Mouse (Mus musculus) hindbrain, embryonic 11.5 days (tissue): ENCODE measurements around the gene Ch25h. TPM values are rescaled to one million over a fixed set of nuclear protein-coding genes. Genes with fewer than 3 reads are reported as not detected.
A peak's percentile ranks its signal among the peaks of the same experiment; 100 is the strongest.

Experiments used
- ATAC-seq: fragments of 200-750 bp; cut with Nextera tagmentation; 2 replicates; pipeline ENCODE4 v1.8.0; 2017; ENCODE audit warnings: mild to moderate bottlenecking, moderate TSS enrichment, moderate library complexity; ENCODE audit not compliant: low FRiP score
- DNase-seq: peaks from one replicate; pipeline ENCODE4 v3.0.0-alpha.2; 2015; ENCODE audit warnings: low spot score
- H3K27ac ChIP-seq: fragments of 300-500 bp; sonication (generic); 2 replicates; pipeline ENCODE4 v1.5.1; 2014; ENCODE audit warnings: mild to moderate bottlenecking, low read depth, low read length
- H3K27me3 ChIP-seq: fragments of 300-500 bp; sonication (generic); 2 replicates; pipeline ENCODE4 v1.6.1; 2014; ENCODE audit warnings: mild to moderate bottlenecking, low read length, moderate library complexity, mixed read lengths; ENCODE audit not compliant: control insufficient read depth, insufficient read depth
- H3K36me3 ChIP-seq: fragments of 300-500 bp; sonication (generic); 2 replicates; pipeline ENCODE4 v1.6.1; 2014; ENCODE audit warnings: mild to moderate bottlenecking, low read length, moderate library complexity, mixed read lengths; ENCODE audit not compliant: control insufficient read depth, insufficient read depth
- H3K4me1 ChIP-seq: fragments of 300-500 bp; sonication (generic); replicated peaks from 2 replicates; pipeline ENCODE4 v1.6.1; 2014; ENCODE audit warnings: low read length, mixed read lengths; ENCODE audit not compliant: control insufficient read depth, insufficient read depth
- H3K4me2 ChIP-seq: fragments of 300-500 bp; sonication (generic); replicated peaks from 2 replicates; pipeline ENCODE4 v1.6.1; 2014; ENCODE audit warnings: mild to moderate bottlenecking, low read depth, low read length
- H3K4me3 ChIP-seq: fragments of 300-500 bp; sonication (generic); 2 replicates; pipeline ENCODE4 v1.5.1; 2014; ENCODE audit warnings: low read depth, low read length
- H3K9ac ChIP-seq: fragments of 300-500 bp; sonication (generic); 2 replicates; pipeline ENCODE4 v1.6.1; 2014; ENCODE audit warnings: low read depth, low read length
- H3K9me3 ChIP-seq: fragments of 300-500 bp; sonication (generic); 2 replicates; pipeline ENCODE4 v1.6.1; 2016; ENCODE audit warnings: low read length; ENCODE audit not compliant: control insufficient read depth
- WGBS: fragments of 180-500 bp; shearing (Covaris S2); extraction: QIAGEN DNeasy Blood & Tissue Kit; methylation state at CpG from one replicate; pipeline ENCODE4 v1.1.7; 2014; 5-methylcytosine and 5-hydroxymethylcytosine counted together
- polyA plus RNA-seq: library from polyadenylated mRNA; unstranded; fragments of >200 nt; fragmentation: Nextera tagmentation; extraction: Ambion mirVana; gene quantifications from 2 replicates; pipeline ENCODE4 v1.2.1, GENCODE M21; 2014

Ch25h gene
- polyA plus RNA-seq, 1 experiment from 2014 or later = 1.0 TPM

DNA sequence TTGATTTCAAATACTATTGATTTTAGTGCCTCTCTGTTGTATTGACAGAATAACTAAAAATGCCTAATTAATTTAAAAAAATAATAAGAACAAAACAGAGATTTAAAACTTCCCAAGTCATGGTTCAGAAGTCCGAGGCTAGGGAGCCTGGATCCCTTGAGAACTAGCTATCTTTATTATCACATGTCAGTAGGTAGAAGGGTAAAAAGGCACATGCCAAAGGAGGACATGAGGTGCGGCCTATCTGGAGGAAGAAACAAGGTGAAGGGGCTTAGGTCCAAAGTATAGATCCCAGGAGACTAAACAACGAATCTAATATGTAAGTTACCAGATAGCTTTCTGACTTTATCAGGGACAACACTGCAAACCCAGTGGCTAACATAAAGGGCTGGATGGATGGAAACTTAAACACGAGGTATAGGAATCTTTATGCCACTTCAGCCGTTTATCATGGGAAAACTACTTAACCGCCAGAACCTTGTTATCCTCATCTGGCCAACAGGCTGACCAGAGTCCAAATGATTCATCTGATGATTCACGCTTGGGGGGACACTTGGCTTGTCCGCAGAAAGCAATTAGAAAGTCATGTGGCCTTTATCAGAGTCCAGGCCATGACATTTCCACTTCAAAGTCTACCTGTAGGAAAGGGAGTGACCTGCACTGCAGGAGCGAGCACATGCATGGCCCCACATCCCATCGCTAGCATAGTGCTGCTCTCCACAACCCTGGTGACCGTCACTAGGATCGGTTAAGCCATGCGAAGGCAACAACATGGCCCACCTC lies 43.0 kb upstream of the Ch25h start:
- no peak overlapping the region for H3K4me2 ChIP-seq
- no peaks in the 10 kb centered on the region for H3K9me3 ChIP-seq
- H3K4me3 ChIP-seq = no peak overlapping the region
- no peaks in the 10 kb centered on the region for H3K4me1 ChIP-seq
- H3K27ac ChIP-seq = no peak overlapping the region
- H3K9ac ChIP-seq = no peak overlapping the region
- ATAC-seq (no peak), DNase-seq (no peak)
- no peaks in the 10 kb centered on the region for H3K36me3 ChIP-seq
- no peaks in the 10 kb centered on the region for H3K27me3 ChIP-seq
- 94% methylated on average over 13 of the region's 13 CpGs for WGBS

DNA sequence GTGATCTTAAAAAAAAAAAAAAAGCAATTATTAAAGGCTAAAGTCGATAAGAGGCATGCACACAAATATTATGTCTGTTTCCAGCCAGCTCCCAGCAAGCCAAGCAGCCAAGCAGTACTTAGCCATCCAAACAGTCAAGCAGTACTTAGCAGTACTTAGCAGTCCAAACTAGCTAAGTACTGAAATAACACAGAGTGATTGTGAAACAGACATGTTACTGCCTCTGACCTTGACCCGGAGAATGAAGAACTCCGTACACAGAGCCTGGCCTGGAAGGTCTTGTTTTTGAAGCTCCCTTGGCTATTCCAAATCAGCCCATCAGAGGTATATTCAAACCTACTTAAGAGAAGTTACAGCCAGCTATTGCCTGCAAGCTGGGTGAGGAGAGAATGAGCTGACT lies 42.2 kb upstream of the Ch25h start:
- ATAC-seq = no peak
- no peaks in the 10 kb centered on the region for H3K4me1 ChIP-seq
- WGBS = 89% methylated on average over 3 of the region's 3 CpGs

DNA sequence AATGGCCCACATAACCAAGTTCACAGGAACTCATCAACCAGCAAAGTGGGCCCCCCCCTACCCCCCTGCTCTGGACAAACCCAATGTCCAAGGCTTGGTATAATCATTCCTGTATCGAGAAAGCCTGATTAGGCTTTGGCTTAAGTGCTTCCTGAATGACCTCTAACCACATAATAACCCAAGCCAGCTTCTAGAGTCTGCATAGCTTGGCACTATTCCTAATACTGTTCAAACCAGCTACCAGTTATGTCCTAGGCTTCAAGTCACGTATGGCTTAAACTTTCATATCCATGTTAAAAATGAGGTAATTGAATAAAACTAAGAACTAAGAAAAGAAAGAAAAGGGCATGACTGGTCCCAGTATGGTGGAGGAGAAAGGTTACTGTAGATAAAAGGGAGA lies 41.4 kb upstream of the Ch25h start:
- no peak overlapping the region for H3K9ac ChIP-seq
- no peak overlapping the region for H3K4me2 ChIP-seq
- H3K9me3 ChIP-seq = no peaks in the 10 kb centered on the region
- no peaks in the 10 kb centered on the region for H3K27me3 ChIP-seq
- no peak overlapping the region for H3K27ac ChIP-seq
- ATAC-seq (no peak), DNase-seq (no peak)
- H3K36me3 ChIP-seq = no peaks in the 10 kb centered on the region
- H3K4me1 ChIP-seq = no peaks in the 10 kb centered on the region
- WGBS = 97% methylated on average over 2 of the region's 2 CpGs
- no peak overlapping the region for H3K4me3 ChIP-seq

More for the DNA sequence above, 42.2 kb upstream of the Ch25h start:
- Histone ChIP-seq H3K9ac (no peak overlapping the region), H3K36me3 (no peaks in the 10 kb centered on the region), H3K4me3 (no peak overlapping the region), H3K9me3 (no peaks in the 10 kb centered on the region), H3K4me2 (no peak overlapping the region), H3K27me3 (no peaks in the 10 kb centered on the region), H3K27ac (no peak overlapping the region)
- DNase-seq = no peak

DNA sequence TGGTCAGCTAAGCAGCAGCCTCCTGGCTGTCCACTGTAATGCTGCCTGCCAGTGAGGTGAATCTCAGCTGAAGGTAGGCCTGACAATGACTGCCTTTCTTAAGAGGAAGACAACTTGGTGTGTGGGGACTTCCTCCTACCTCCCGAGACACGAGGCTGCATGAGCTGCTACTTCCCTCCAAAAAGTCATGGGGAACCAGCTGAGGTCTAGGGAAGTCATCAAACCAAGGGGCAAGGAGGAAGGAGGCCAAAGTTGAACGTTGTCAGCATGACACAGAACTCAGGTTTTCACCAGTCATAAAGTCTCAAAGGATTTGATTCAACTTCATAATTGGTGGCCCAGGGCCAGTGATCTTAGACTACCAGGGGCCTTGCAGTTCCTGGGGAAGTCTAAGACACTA lies 40.7 kb upstream of the Ch25h start:
- DNase-seq = no peak
- Histone ChIP-seq H3K27me3 (no peaks in the 10 kb centered on the region), H3K4me2 (no peak overlapping the region), H3K9ac (no peak overlapping the region), H3K36me3 (no peaks in the 10 kb centered on the region), H3K4me3 (no peak overlapping the region), H3K4me1 (no peaks in the 10 kb centered on the region), H3K9me3 (no peaks in the 10 kb centered on the region), H3K27ac (no peak overlapping the region)
- 81% methylated on average over 3 of the region's 3 CpGs for WGBS
- no peak for ATAC-seq

DNA sequence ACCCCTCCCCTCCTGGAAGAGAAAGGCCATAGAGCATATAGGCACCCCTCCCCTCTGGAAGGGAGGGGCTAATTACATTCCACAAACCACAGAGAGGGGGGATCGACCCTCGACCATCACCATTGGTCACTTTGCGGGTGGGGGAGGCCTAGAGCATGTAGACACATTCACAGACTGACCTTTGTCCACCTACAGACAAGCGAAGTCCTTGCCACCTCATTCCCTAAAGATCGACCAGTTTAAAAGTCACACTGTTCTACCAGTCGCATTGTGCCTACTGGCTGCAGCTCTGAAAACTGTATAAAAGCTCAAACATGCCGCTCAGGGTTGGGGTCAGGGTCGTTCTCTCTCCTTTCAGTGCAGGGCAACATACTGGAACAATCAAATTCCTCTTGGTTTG lies 36.6 kb upstream of the Ch25h start:
- H3K9ac ChIP-seq = no peak overlapping the region
- H3K4me1 ChIP-seq = no peaks in the 10 kb centered on the region
- H3K27me3 ChIP-seq = no peaks in the 10 kb centered on the region
- no peak overlapping the region for H3K4me3 ChIP-seq
- H3K36me3 ChIP-seq = no peaks in the 10 kb centered on the region
- no peak for DNase-seq
- no peak overlapping the region for H3K27ac ChIP-seq
- H3K4me2 ChIP-seq = no peak overlapping the region
- WGBS = 51% methylated on average over 8 of the region's 8 CpGs
- H3K9me3 ChIP-seq = no peaks in the 10 kb centered on the region
- ATAC-seq = no peak

DNA sequence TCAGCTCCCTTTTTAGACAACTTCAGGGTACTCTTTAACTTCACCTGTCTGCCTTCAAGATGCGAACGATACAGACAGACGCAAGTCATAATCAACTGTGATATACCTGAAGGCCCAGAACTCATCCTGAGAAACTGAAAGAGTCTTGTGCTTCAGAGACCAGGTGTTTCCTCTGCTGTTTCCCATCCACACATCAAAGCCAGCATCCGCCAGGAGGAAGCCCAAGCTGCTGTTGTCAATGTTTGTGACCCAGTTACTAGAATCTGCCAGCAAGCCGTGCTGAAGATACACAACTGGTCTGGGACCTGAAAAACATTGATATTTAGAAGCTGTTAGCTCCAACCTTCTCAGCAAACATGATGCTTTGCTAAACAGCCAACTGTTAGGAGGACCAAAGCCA lies 35.8 kb upstream of the Ch25h start:
- ATAC-seq = no peak
- no peak overlapping the region for H3K4me2 ChIP-seq
- 92% methylated on average over 5 of the region's 5 CpGs for WGBS
- H3K27me3 ChIP-seq = no peaks in the 10 kb centered on the region
- no peaks in the 10 kb centered on the region for H3K36me3 ChIP-seq
- H3K9me3 ChIP-seq = no peaks in the 10 kb centered on the region
- DNase-seq = no peak
- H3K27ac ChIP-seq = no peak overlapping the region
- H3K9ac ChIP-seq = no peak overlapping the region
- no peaks in the 10 kb centered on the region for H3K4me1 ChIP-seq
- no peak overlapping the region for H3K4me3 ChIP-seq

DNA sequence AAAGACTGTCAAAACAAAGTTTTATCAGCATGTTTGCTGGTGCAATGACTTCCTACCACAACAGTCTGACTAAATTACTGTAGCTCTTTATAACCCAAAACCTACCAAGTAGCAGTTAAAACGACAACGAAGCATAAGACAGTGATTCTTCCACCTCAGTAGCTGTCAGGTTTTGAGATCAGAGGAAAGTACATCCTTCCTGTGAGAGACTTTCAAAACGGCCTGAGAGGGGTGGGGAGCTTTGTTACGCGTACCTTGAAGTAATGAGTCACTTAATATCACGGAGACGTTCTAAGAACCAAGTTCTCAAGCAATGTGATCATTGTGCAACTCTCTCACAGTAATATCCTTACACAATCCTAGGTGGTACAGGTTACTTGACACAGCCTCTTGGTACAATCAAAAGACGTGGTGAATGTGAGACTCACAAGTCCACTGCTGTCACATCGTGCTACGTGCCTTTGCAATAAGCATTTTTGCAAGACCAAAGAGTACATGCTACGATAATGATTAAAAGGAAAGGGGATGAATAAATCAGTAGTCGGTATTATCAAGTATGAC lies 30.3 kb upstream of the Ch25h start:
- H3K4me1 ChIP-seq = no peaks in the 10 kb centered on the region
- no peak overlapping the region for H3K4me2 ChIP-seq
- H3K36me3 ChIP-seq = no peaks in the 10 kb centered on the region
- ATAC-seq (no peak), DNase-seq (no peak)
- WGBS = 93% methylated on average over 12 of the region's 12 CpGs
- no peak overlapping the region for H3K4me3 ChIP-seq
- no peak overlapping the region for H3K9ac ChIP-seq
- H3K27ac ChIP-seq = no peak overlapping the region
- no peaks in the 10 kb centered on the region for H3K9me3 ChIP-seq
- no peaks in the 10 kb centered on the region for H3K27me3 ChIP-seq

DNA sequence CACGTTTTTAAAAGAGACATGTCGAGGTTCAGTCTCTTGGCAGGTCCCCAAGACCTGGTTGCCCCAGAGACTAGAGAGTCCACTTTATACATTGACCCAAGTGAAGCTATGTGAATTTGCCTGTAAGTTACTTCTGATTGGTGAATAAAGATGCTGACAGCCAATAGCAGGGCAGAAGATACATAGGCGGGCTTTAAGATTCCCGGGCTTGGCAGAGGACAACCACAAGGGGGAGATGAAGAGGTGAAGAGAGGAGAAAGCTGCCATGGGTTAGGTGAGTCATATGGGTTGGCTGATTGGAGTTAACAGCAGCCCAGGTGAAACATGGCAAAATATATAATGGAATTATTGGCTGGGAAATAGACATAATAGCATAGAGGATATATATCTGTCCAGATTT lies 25.8 kb upstream of the Ch25h start:
- Histone ChIP-seq H3K27ac (no peak overlapping the region), H3K36me3 (no peaks in the 10 kb centered on the region), H3K9ac (no peak overlapping the region), H3K4me1 (no peaks in the 10 kb centered on the region), H3K27me3 (no peaks in the 10 kb centered on the region), H3K4me2 (no peak overlapping the region), H3K4me3 (no peak overlapping the region), H3K9me3 (no peaks in the 10 kb centered on the region)
- 59% methylated on average over 4 of the region's 4 CpGs for WGBS
- peak; percentile 58 for DNase-seq
- ATAC-seq = peak; percentile 67; the same call in 1 of the 2 replicates

DNA sequence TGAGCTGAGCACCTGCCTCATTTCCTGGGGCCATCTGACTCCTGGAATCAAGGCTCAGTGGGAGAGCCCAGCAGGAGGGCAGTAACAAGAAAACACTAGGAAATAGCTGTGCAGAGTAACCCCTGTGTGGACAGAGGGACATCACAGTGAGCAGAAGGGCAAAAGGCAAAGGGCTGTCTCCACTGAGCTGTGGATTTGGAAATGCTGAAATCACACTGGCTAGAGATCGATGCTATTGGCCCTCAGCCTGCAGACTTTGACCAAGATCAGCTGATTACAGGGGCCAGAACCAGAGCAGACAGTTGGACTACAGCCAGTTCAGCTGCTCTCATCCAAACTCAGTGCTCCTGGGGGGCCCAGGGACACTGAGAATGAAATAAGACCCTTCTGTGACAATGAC lies 21.4 kb upstream of the Ch25h start:
- Histone ChIP-seq H3K27ac (no peak overlapping the region), H3K36me3 (no peaks in the 10 kb centered on the region), H3K4me3 (no peak overlapping the region), H3K4me1 (no peaks in the 10 kb centered on the region), H3K4me2 (no peak overlapping the region), H3K9ac (no peak overlapping the region), H3K9me3 (no peaks in the 10 kb centered on the region), H3K27me3 (no peaks in the 10 kb centered on the region)
- no peak for ATAC-seq
- no peak for DNase-seq
- 95% methylated on average over 1 of the region's 1 CpGs for WGBS
